Mouse (Mus musculus): ENCODE data around the gene Dab1. TPM values are rescaled to one million over a fixed set of nuclear protein-coding genes. Genes with fewer than 3 reads are reported as not detected.

The Dab1 gene
- polyA plus RNA-seq, 1 experiment from 2014 or later, result 66.3 TPM

DNA sequence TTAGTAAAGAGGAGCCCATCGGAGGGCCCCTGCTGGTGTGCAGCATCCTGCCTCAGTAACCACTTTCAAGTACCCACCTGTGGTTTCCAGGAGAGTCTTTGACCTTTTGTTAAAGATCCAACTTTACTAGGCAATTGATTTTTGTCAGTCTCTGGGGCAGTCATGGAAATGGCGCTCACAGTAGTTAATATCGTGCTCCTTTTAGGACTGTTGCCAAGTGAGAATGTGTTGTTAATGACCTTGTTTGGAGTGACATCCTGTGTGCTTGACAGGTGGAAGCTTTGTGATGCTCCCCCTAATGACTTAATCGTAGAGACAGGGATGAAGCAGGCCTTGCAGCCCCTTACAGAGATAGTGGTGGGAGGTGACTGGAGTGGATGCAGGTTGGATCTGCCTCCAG, 1151.2 kb downstream of the Dab1 start:
- Histone ChIP-seq H3K27ac (replicated peaks) (no peak overlapping the region), H3K4me1 (0 out of 2 replicates have a peak, but pooled peaks cover 6% of the 10 kb centered on the region), H3K9ac (replicated peaks) (no peak overlapping the region), H3K4me3 (no peak overlapping the region), H3K36me3 (no peaks in the 10 kb centered on the region), H3K9me3 (no peaks in the 10 kb centered on the region), H3K4me2 (replicated peaks) (no peak overlapping the region), H3K27me3 (no peaks in the 10 kb centered on the region)
- 75% methylated on average over 4 of the region's 4 CpGs for WGBS
- no peak for ATAC-seq (ENCODE audit: low FRiP score, low read depth)

DNA sequence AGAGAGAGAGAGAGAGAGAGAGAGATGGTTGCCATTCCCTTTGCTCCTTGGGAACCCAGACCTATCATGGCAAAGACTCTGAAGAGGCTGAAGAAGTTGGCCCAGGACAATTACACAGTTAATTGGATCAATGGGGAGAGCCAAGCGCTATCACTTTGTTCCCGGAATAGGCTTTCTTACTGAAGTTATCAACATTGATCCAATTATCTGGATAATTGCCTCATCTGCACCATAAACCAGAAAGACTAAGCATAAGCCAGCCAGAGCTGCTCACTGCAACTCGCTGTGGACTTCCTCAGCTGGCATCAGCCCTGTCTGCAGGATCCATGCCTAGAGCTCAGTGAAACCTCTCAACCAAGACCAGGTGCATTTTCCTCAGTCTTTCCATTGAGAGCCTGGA, 1156.4 kb downstream of the Dab1 start:
- H3K27me3 ChIP-seq, result peaks cover 3% of the 10 kb centered on the region; the same call in 1 of the 2 replicates
- H3K4me1 ChIP-seq, result 0 out of 2 replicates have a peak, but pooled peaks cover 3% of the 10 kb centered on the region
- H3K9me3 ChIP-seq, result no peaks in the 10 kb centered on the region
- 36% methylated on average over 3 of the region's 3 CpGs for WGBS
- no peak overlapping the region for H3K4me2 ChIP-seq (replicated peaks)
- no peak overlapping the region for H3K4me3 ChIP-seq
- ATAC-seq (ENCODE audit: low FRiP score, low read depth), result no peak
- no peaks in the 10 kb centered on the region for H3K36me3 ChIP-seq
- no peak overlapping the region for H3K9ac ChIP-seq (replicated peaks)
- no peak overlapping the region for H3K27ac ChIP-seq (replicated peaks)

DNA sequence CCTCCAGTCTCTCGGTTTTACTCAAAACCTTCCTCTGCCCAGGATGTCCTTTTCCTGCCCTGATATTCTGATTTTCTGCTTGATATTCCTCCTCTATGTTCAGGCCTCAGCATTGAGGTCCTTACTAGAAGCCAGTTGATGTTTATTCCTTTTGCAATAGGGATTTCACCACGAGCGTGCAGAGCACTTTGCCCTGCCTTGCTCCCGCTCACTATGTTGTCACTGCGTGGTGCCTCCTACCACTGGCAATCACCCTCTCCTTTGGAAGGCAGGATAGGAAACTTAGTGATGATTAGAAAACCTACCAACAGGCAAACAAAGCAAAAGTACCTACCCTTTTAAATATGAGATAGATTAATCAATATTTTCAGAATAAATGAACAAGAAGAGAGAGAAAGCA, 1160.3 kb downstream of the Dab1 start:
- Histone ChIP-seq H3K9me3 (no peaks in the 10 kb centered on the region), H3K4me2 (replicated peaks) (no peak overlapping the region), H3K4me3 (no peak overlapping the region), H3K36me3 (no peaks in the 10 kb centered on the region), H3K4me1 (0 out of 2 replicates have a peak, but pooled peaks cover 3% of the 10 kb centered on the region), H3K27me3 (peaks cover 3% of the 10 kb centered on the region; the same call in 1 of the 2 replicates), H3K27ac (replicated peaks) (no peak overlapping the region), H3K9ac (replicated peaks) (no peak overlapping the region)
- WGBS, result 79% methylated on average over 5 of the region's 5 CpGs
- no peak for ATAC-seq (ENCODE audit: low FRiP score, low read depth)

DNA sequence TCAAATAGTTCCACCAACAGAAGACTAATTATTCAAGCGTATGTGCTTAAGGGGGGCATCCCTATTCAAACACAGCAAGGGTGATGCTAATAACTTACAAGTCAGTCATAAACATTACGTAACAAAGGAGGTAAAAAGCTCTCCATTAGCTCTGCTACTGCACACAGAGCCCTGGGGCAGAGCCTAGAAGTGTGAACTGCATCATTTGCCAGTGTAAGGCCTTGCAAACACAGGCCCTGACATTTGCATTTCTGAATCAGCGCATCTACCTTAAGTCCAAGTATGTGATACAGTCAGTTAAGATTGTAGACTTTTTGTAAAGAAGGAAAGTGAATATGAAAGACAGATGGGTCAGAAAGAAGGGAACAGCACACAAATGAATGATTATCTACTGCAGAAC, 1162.3 kb downstream of the Dab1 start:
- Histone ChIP-seq H3K4me2 (replicated peaks) (no peak overlapping the region), H3K9me3 (no peaks in the 10 kb centered on the region), H3K36me3 (no peaks in the 10 kb centered on the region), H3K27me3 (peaks cover 3% of the 10 kb centered on the region; the same call in 1 of the 2 replicates), H3K27ac (replicated peaks) (no peak overlapping the region), H3K4me3 (no peak overlapping the region), H3K4me1 (no peaks in the 10 kb centered on the region), H3K9ac (replicated peaks) (no peak overlapping the region)
- WGBS, result 85% methylated on average over 3 of the region's 3 CpGs
- no peak for ATAC-seq (ENCODE audit: low FRiP score, low read depth)

DNA sequence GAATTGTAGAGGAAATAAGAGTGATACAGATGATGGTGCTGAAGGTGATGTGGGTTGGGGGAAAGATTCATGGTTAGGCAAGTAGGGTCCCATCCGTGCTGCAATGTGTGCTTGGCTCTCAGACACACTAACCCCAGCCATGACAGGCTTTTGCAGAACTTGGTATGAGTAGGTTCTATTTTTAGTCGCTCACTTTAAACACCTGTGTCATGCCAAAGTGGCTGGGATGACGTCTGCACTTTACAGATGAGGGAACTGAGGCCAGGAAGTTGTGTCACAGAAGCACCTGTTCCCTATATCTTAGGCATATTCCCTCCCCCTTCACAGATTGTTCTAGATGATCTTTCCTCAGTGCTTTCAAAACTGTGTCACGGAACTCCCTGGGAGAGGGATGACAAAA, 1163.2 kb downstream of the Dab1 start:
- Histone ChIP-seq H3K4me2 (replicated peaks) (no peak overlapping the region), H3K9me3 (no peaks in the 10 kb centered on the region), H3K4me3 (no peak overlapping the region), H3K4me1 (no peaks in the 10 kb centered on the region), H3K36me3 (no peaks in the 10 kb centered on the region), H3K27me3 (peaks cover 3% of the 10 kb centered on the region; the same call in 1 of the 2 replicates), H3K9ac (replicated peaks) (no peak overlapping the region), H3K27ac (replicated peaks) (no peak overlapping the region)
- 86% methylated on average over 4 of the region's 4 CpGs for WGBS
- no peak for ATAC-seq (ENCODE audit: low FRiP score, low read depth)

DNA sequence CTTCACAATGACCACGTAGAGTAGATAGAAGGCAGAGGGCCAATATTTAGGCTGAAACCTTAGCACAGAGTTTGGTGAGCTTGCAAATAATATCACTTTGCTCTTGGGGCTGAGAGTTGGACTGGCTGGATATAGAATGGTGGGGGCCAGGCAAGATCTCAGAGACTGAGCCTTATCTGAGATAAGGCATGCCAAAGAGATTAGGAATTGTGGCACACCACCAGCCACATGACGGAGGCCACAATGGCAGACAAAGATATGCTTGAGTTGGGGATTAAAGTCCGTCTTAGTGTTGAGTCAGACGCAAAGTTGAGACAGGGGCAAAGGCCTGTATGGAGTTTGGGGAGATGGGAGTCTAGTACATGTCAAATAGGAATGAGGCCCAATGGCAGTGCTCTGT, 1173.0 kb downstream of the Dab1 start:
- H3K4me1 ChIP-seq, result no peaks in the 10 kb centered on the region
- no peak for ATAC-seq (ENCODE audit: low FRiP score, low read depth)
- no peak overlapping the region for H3K27ac ChIP-seq (replicated peaks)
- H3K4me3 ChIP-seq, result no peak overlapping the region
- no peaks in the 10 kb centered on the region for H3K36me3 ChIP-seq
- no peaks in the 10 kb centered on the region for H3K9me3 ChIP-seq
- H3K9ac ChIP-seq (replicated peaks), result no peak overlapping the region
- WGBS, result 87% methylated on average over 4 of the region's 4 CpGs
- H3K27me3 ChIP-seq, result no peaks in the 10 kb centered on the region
- no peak overlapping the region for H3K4me2 ChIP-seq (replicated peaks)
